Mouse (Mus musculus) layer of hippocampus, adult 9-10 months (tissue): ENCODE results near the gene Rgs12.

ENCODE experiments used
- DNase-seq: peaks from one replicate; pipeline ENCODE4 v3.0.0; 2022; ENCODE audit warnings: low spot score

Gene Rgs12

GRCm38 (mm10) chr5:35084913-35085312, 135.7 kb downstream of the Rgs12 start:
- DNase-seq: no peak

GRCm38 (mm10) chr5:35088785-35089613, 139.8 kb downstream of the Rgs12 start:
- peak; percentile 52 for DNase-seq
